8 mouse cellular contexts compared by ENCODE assay signal in the genomic region with DNA sequence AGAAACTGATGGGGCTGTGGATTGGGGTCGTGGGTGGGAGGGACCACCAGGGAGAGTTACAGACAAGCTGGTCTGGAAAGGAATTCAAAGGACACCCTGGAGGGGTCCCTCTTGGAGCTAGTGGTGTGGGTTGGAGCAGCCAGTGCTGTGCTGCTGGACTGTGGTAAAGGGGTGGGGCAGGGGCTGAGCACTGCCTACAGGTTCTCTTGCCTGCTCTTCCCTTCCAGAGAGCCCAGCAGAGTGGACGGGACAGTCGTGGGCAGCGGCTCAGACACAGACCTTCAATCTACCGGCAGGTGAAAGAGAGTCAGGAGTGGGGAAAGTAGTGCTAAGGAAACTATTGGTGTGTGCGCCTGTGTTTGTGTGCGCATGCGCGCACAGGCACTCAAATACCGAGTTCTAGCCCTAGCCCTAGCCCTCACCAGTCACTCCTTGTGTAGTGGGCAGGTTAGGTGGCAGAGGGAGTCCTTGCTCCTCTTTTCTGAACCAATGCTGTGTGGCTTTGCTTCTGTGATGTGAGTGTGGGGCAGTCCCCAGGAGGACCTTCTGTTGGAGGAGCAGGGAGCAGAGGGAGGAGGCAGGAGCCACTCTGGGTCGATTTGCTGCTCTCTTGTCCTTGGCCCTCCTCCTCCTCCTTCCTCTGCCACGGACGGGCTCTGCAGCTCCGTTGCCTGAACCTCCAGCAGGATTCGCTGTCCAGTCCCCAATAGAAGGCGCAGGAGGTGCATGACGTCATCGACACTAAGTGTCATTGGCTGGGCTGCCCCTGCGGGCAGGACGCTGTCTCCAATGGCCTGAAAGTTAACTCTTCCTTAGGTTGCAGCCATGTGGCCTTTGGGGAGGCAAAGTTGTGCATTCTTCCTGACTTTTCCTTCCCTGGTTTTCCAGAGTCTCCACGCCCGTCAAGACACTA. TPM values are rescaled to one million over a fixed set of nuclear protein-coding genes. Genes with fewer than 3 reads are reported as not detected.
A peak's percentile ranks its signal among the peaks of the same experiment; 100 is the strongest.
DNase-seq lines count a peak whose midpoint lies in the region; ATAC-seq lines count a peak whose summit lies in the region.

No protein-coding gene starts in this region.

- peaks cover 79% of the 10 kb centered on the region for H3K4me1 ChIP-seq in hindbrain, embryonic 13.5 days (replicated peaks)

- peak overlapping the region; percentile 58 for H3K4me2 ChIP-seq in hindbrain, embryonic 13.5 days

- ATAC-seq in hindbrain, embryonic 13.5 days (ENCODE audit: low FRiP score) = peak; percentile 69

- peak overlapping the region; percentile 89 for H3K27ac ChIP-seq in hindbrain, embryonic 13.5 days

- H3K4me3 ChIP-seq in hindbrain, embryonic 13.5 days = peak overlapping the region; percentile 29

- H3K9ac ChIP-seq in hindbrain, embryonic 13.5 days = peak overlapping the region; percentile 65

- H3K9me3 ChIP-seq in hindbrain, embryonic 13.5 days = no peaks in the 10 kb centered on the region

- DNase-seq in R1 (ENCODE audit: low read depth, low spot score) = peak; percentile 98
- peak; percentile 94 to 96 for DNase-seq in cerebellum, postnatal 14 days
- peak; percentile 83 to 87 for DNase-seq in frontal cortex, postnatal 14 days (ENCODE audit: low spot score in 2 of 2)
- DNase-seq in layer of hippocampus, postnatal 36 days = peak; percentile 81 to 86
- peak; percentile 97 for DNase-seq in lung, postnatal 25 days (ENCODE audit: low spot score)
- peak; percentile 97 for DNase-seq in retina, postnatal 1 day
- DNase-seq in thymus, postnatal 4 days = peak; percentile 51

- no peaks in the 10 kb centered on the region for H3K36me3 ChIP-seq in hindbrain, embryonic 13.5 days

- WGBS in hindbrain, embryonic 13.5 days = 10% methylated on average over 22 of the region's 22 CpGs

- H3K27me3 ChIP-seq in hindbrain, embryonic 13.5 days = peaks cover 23% of the 10 kb centered on the region

RNA-seq across cellular contexts. Expression of gene Cygb, which starts 3.5 kb away (rescaled TPM):
- 16.4 and 18.1 TPM in 2 replicates for polyA plus RNA-seq in hindbrain, embryonic 13.5 days (2015; fragmentation: Nextera tagmentation; extraction: Ambion mirVana)
- 10 to 100 TPM; 72.2 to 74.8 TPM for total RNA-seq in layer of hippocampus, postnatal 36 days (2021)

RNA-seq across cellular contexts. Expression of gene Prcd, which starts 4.2 kb away (rescaled TPM):
- 1.2 and 1.4 TPM in 2 replicates for polyA plus RNA-seq in hindbrain, embryonic 13.5 days (2015; fragmentation: Nextera tagmentation; extraction: Ambion mirVana)
- 1 to 10 TPM; 5.0 to 5.2 TPM for total RNA-seq in layer of hippocampus, postnatal 36 days (2021)

RNA-seq across cellular contexts. Expression of gene Rhbdf2, which starts 30.7 kb away (rescaled TPM):
- 1.8 and 2.1 TPM in 2 replicates for polyA plus RNA-seq in hindbrain, embryonic 13.5 days (2015; fragmentation: Nextera tagmentation; extraction: Ambion mirVana)
- 1 to 10 TPM in 1 of 2 experiments, under 1 TPM in 1; 0.90 to 1.4 TPM for total RNA-seq in layer of hippocampus, postnatal 36 days (2021)

Comparison
In these comparisons a context has a peak if more than half of its experiments do, and no peak if none do; other contexts are left out.
1. Peak in every context shown above with its lines: DNase-seq, ATAC-seq, H3K4me3 ChIP-seq and H3K27ac ChIP-seq.